ENCODE assay signal across 17 mouse cellular contexts in genomic region chr17:57984230-57984629, GRCm38 (mm10).
ATAC-seq and TF ChIP-seq lines count a peak whose summit lies in the region.
"Had no signal": no experiment of that assay in that cellular context is flagged by ENCODE, and none has a peak within 500 bp of the region (broad histone marks: within the 10 kb centered on the region; RNA-seq: fewer than 3 reads in every experiment).

No protein-coding gene starts in this region.

- no peak for TF ChIP-seq CTCF in intestine, postnatal 0 days (IDR thresholded peaks at IDR 0.05; ENCODE audit: low read depth)

- ATAC-seq in hindbrain, embryonic 16.5 days = peak; percentile 42; the same call in 1 of the 2 replicates
- ATAC-seq in hindbrain, embryonic 12.5 days (ENCODE audit: low FRiP score) = no peak
- ATAC-seq in intestine, embryonic 15.5 days = 0 out of 2 replicates have a peak, but pooled peaks have one; percentile 43
- no peak for ATAC-seq in intestine, postnatal 0 days
- ATAC-seq in intestine, embryonic 16.5 days = peak; percentile 74; the same call in 1 of the 2 replicates
- ATAC-seq: activated CD4-positive, CD25-positive, alpha-beta regulatory T cell, adult 4 months; CD4-positive, CD25-positive, alpha-beta regulatory T cell, adult 4 months; forebrain, embryonic 14.5 days; forebrain, embryonic 16.5 days; Patski had no signal

- H3K9ac ChIP-seq in hindbrain, embryonic 16.5 days (ENCODE audit: low read depth, low read length) = no peak overlapping the region
- no peak overlapping the region for H3K9ac ChIP-seq in hindbrain, embryonic 12.5 days
- no peak overlapping the region for H3K9ac ChIP-seq in intestine, embryonic 15.5 days
- H3K9ac ChIP-seq in intestine, postnatal 0 days (ENCODE audit: low read depth, low read length) = no peak overlapping the region
- no peak overlapping the region for H3K9ac ChIP-seq in intestine, embryonic 16.5 days (ENCODE audit: low read depth, low read length)
- H3K9ac ChIP-seq: embryonic facial prominence, embryonic 13.5 days; embryonic facial prominence, embryonic 15.5 days; forebrain, embryonic 12.5 days had no signal

- H3K27me3 ChIP-seq in hindbrain, embryonic 16.5 days (replicated peaks; ENCODE audit: control insufficient read depth, insufficient read depth, low read length) = no peaks in the 10 kb centered on the region
- no peaks in the 10 kb centered on the region for H3K27me3 ChIP-seq in hindbrain, embryonic 12.5 days
- H3K27me3 ChIP-seq in intestine, embryonic 15.5 days (replicated peaks) = no peaks in the 10 kb centered on the region
- H3K27me3 ChIP-seq in intestine, postnatal 0 days (replicated peaks; ENCODE audit: control insufficient read depth, insufficient read depth, low read length) = no peaks in the 10 kb centered on the region
- no peaks in the 10 kb centered on the region for H3K27me3 ChIP-seq in intestine, embryonic 16.5 days (replicated peaks; ENCODE audit: control insufficient read depth, insufficient read depth, low read length)
- H3K27me3 ChIP-seq: CH12.LX; embryonic facial prominence, embryonic 13.5 days; embryonic facial prominence, embryonic 15.5 days; forebrain, embryonic 12.5 days; Patski had no signal

- H3K9me3 ChIP-seq in hindbrain, embryonic 16.5 days (ENCODE audit: control insufficient read depth, low read length) = no peaks in the 10 kb centered on the region
- H3K9me3 ChIP-seq in hindbrain, embryonic 12.5 days (replicated peaks) = no peaks in the 10 kb centered on the region
- no peaks in the 10 kb centered on the region for H3K9me3 ChIP-seq in intestine, embryonic 15.5 days
- H3K9me3 ChIP-seq in intestine, postnatal 0 days (ENCODE audit: control insufficient read depth) = no peaks in the 10 kb centered on the region
- no peaks in the 10 kb centered on the region for H3K9me3 ChIP-seq in intestine, embryonic 16.5 days (ENCODE audit: control insufficient read depth, low read length)
- H3K9me3 ChIP-seq: embryonic facial prominence, embryonic 13.5 days; embryonic facial prominence, embryonic 15.5 days; forebrain, embryonic 10.5 days; forebrain, embryonic 12.5 days had no signal

- H3K36me3 ChIP-seq in hindbrain, embryonic 16.5 days (ENCODE audit: control insufficient read depth, insufficient read depth, low read length) = no peaks in the 10 kb centered on the region
- no peaks in the 10 kb centered on the region for H3K36me3 ChIP-seq in hindbrain, embryonic 12.5 days
- H3K36me3 ChIP-seq in intestine, embryonic 15.5 days = no peaks in the 10 kb centered on the region
- no peaks in the 10 kb centered on the region for H3K36me3 ChIP-seq in intestine, postnatal 0 days (ENCODE audit: control insufficient read depth, insufficient read depth)
- H3K36me3 ChIP-seq in intestine, embryonic 16.5 days (ENCODE audit: control insufficient read depth, insufficient read depth, low read length) = no peaks in the 10 kb centered on the region
- H3K36me3 ChIP-seq: embryonic facial prominence, embryonic 13.5 days; embryonic facial prominence, embryonic 15.5 days; forebrain, embryonic 10.5 days; forebrain, embryonic 12.5 days; G1E had no signal

- no peak overlapping the region for H3K27ac ChIP-seq in hindbrain, embryonic 16.5 days (ENCODE audit: low read depth, low read length)
- no peak overlapping the region for H3K27ac ChIP-seq in hindbrain, embryonic 12.5 days
- H3K27ac ChIP-seq in intestine, embryonic 15.5 days = no peak overlapping the region
- no peak overlapping the region for H3K27ac ChIP-seq in intestine, postnatal 0 days (ENCODE audit: low read depth, low read length)
- H3K27ac ChIP-seq in intestine, embryonic 16.5 days (ENCODE audit: low read length) = no peak overlapping the region
- H3K27ac ChIP-seq: embryonic facial prominence, embryonic 13.5 days; embryonic facial prominence, embryonic 15.5 days; forebrain, embryonic 10.5 days; forebrain, embryonic 12.5 days had no signal

- H3K4me2 ChIP-seq in hindbrain, embryonic 16.5 days (ENCODE audit: low read length) = no peak overlapping the region
- H3K4me2 ChIP-seq in hindbrain, embryonic 12.5 days (replicated peaks) = no peak overlapping the region
- no peak overlapping the region for H3K4me2 ChIP-seq in intestine, embryonic 15.5 days (replicated peaks)
- H3K4me2 ChIP-seq in intestine, postnatal 0 days (replicated peaks; ENCODE audit: low read depth) = no peak overlapping the region
- H3K4me2 ChIP-seq in intestine, embryonic 16.5 days (ENCODE audit: low read depth, low read length) = no peak overlapping the region
- H3K4me2 ChIP-seq: embryonic facial prominence, embryonic 13.5 days; embryonic facial prominence, embryonic 15.5 days; forebrain, embryonic 12.5 days had no signal

- 79% methylated on average over 3 of the region's 3 CpGs for WGBS in hindbrain, embryonic 16.5 days
- WGBS in hindbrain, embryonic 12.5 days = 79% methylated on average over 3 of the region's 3 CpGs
- WGBS in intestine, embryonic 15.5 days = 68% methylated on average over 3 of the region's 3 CpGs
- WGBS in intestine, postnatal 0 days = 59% methylated on average over 3 of the region's 3 CpGs
- WGBS in intestine, embryonic 16.5 days = 64% methylated on average over 3 of the region's 3 CpGs

- H3K4me3 ChIP-seq in hindbrain, embryonic 16.5 days (ENCODE audit: low read length) = no peak overlapping the region
- H3K4me3 ChIP-seq in hindbrain, embryonic 12.5 days = no peak overlapping the region
- H3K4me3 ChIP-seq in intestine, embryonic 15.5 days (replicated peaks) = no peak overlapping the region
- no peak overlapping the region for H3K4me3 ChIP-seq in intestine, postnatal 0 days (ENCODE audit: low read depth, low read length)
- H3K4me3 ChIP-seq in intestine, embryonic 16.5 days (ENCODE audit: low read length) = no peak overlapping the region
- H3K4me3 ChIP-seq: embryonic facial prominence, embryonic 13.5 days; embryonic facial prominence, embryonic 15.5 days; erythroblast, embryonic 14.5 days; forebrain, embryonic 10.5 days; forebrain, embryonic 12.5 days had no signal

- no peaks in the 10 kb centered on the region for H3K4me1 ChIP-seq in hindbrain, embryonic 16.5 days (ENCODE audit: control insufficient read depth, insufficient read depth, low read depth, low read length)
- H3K4me1 ChIP-seq in hindbrain, embryonic 12.5 days = no peaks in the 10 kb centered on the region
- H3K4me1 ChIP-seq in intestine, embryonic 15.5 days (replicated peaks) = no peaks in the 10 kb centered on the region
- no peaks in the 10 kb centered on the region for H3K4me1 ChIP-seq in intestine, postnatal 0 days (replicated peaks; ENCODE audit: control insufficient read depth, insufficient read depth, low read length)
- H3K4me1 ChIP-seq in intestine, embryonic 16.5 days (ENCODE audit: control insufficient read depth, insufficient read depth, low read length) = no peaks in the 10 kb centered on the region
- H3K4me1 ChIP-seq: embryonic facial prominence, embryonic 13.5 days; embryonic facial prominence, embryonic 15.5 days; forebrain, embryonic 10.5 days; forebrain, embryonic 12.5 days had no signal

Comparison
In these comparisons a context has a peak if more than half of its experiments do, and no peak if none do; other contexts are left out.
1. ATAC-seq: peak in hindbrain, embryonic 16.5 days (single experiment), intestine, embryonic 15.5 days (single experiment) and intestine, embryonic 16.5 days (single experiment); none in hindbrain, embryonic 12.5 days (single experiment) and intestine, postnatal 0 days (single experiment).